Mouse (Mus musculus): ENCODE measurements around the gene Sumf1.

Gene Sumf1

GRCm38 (mm10) chr6:108184847-108185684 is at the start of gene Sumf1:
Gene Sumf1 (minus strand): TSS chr6:108185582.
- peak; percentile 97 for DNase-seq (ENCODE audit: low read depth)

GRCm38 (mm10) chr6:108234536-108234935 is 49.2 kb upstream of the Sumf1 start:
- peak; percentile 51 for DNase-seq (ENCODE audit: low read depth)

- DNase-seq (ENCODE audit: low read depth), result no peak
These were observed 47.7 kb upstream of the Sumf1 start for GRCm38 (mm10) chr6:108233070-108233469.

GRCm38 (mm10) chr6:108231892-108232710 is 46.7 kb upstream of the Sumf1 start:
- no peak for DNase-seq (ENCODE audit: low read depth)

DNA sequence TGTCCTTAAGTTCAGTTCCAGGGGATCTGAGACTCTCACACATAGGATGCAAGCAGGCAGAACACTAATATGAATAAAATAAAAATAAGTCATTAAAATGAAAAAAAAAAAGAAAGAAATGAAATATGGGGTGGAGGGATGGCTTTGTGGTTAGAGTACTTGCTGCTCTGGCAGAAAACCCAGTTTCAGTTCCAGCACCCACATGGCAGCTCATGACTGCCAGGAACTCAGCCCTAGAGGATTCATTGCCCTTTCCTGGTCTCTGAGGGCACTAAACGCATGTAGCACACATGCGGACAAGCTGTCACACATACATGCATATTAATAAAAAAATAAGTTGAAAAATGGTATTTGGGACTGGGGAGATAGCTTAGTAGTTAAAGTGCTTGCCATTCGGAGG is 45.2 kb upstream of the Sumf1 start:
- no peak for DNase-seq (ENCODE audit: low read depth)

DNA sequence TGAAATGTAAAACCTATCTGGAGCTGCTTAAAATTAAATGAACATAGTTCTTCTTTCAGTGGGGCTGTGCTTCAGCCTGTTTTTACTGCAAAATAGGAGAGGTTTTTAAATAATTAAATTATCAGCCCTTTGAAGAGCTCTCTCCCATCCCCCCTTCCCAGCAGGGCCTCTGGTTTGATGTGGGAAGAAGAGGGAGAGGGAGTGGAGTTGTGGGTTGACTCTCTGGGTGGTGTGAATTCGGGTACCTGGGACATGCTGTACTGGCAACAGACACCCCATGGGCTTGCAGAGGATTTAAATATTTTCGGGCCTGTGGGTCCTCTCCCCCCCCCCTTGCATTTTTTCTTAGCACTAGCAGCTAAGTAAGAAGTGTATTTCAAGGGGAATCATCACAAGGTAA is 43.2 kb upstream of the Sumf1 start:
- no peak for DNase-seq (ENCODE audit: low read depth)

DNA sequence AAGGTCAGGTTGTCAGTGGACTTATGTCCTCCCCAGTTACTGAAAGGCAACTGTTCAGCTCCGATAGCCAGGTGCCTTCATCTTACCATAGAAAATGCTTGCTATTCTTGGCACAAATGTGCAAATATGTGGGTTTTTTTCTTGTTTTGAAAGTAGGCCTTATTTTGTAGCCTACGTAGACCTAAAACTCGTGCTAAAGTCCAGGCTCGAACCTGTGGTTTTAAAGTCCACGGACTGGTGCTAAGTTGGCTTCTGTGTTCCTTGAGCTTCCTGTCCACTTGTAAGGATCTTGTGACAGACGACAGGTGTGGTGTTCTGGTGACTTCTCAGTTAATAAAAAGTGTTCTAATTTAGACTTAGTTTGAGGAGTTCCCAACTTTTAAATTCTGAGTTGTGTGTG is 42.7 kb upstream of the Sumf1 start:
- no peak for DNase-seq (ENCODE audit: low read depth)

- DNase-seq (ENCODE audit: low read depth), result no peak
These were observed 42.1 kb upstream of the Sumf1 start for GRCm38 (mm10) chr6:108227461-108227860.

DNA sequence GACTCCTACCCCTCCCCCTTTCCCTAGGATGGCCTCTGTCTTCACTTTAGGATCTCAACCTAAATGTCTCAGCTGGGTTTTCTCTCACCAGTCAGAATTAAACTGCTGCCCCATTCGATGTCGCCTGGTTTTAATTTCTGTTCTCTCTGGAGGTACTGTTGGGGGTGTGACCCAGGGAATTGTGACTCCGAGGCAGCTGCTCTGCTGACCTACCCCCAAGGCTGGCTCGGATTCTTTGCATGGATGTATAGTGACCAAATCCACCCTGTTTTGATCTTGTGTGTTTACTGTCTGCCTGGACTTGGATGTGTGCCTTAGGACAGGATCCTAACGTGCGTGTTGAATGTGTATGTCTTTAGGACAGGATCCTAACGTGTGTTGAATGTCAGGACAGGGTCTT is 40.8 kb upstream of the Sumf1 start:
- no peak for DNase-seq (ENCODE audit: low read depth)

DNA sequence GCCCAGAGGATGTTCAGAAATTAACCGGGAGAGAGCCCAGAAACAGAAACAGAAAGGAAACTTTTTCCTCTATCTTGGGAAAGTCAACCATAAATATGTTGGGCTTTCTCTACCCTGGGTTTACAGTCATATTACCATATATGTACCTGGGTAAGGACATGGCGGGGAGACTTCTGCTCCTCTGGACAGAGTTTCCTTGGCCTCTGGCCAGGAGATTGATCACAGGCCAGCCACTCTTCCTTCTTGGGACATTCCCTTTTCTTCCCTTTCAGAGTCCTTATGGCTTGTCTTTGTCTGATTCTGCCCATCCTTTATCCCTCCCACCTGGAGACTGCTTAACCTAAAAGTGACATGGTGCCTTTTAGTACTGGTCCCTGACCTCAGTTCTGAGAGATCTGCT is 39.6 kb upstream of the Sumf1 start:
- DNase-seq (ENCODE audit: low read depth), result no peak

DNA sequence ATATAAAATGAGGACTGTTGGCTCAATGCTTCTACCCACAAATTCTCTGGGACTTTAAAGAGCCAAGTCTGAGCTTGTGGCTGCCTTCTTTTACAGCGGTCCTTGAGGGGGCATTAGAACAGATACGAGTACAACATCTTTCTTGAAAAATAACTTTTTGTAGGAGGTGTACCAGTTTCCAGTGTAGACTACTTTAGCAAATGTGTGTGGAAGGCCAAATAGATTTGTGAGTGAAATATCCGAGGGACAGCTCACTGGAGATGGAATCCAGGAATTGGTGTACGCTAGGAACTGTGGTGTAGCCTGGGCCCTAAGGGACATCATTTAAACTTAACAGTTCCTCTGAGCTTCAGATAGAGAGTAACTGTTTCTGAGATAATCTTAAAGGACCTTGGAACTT is 39.0 kb upstream of the Sumf1 start:
- DNase-seq (ENCODE audit: low read depth), result no peak

- DNase-seq (ENCODE audit: low read depth), result no peak
These were observed 37.5 kb upstream of the Sumf1 start for GRCm38 (mm10) chr6:108222875-108223274.

DNA sequence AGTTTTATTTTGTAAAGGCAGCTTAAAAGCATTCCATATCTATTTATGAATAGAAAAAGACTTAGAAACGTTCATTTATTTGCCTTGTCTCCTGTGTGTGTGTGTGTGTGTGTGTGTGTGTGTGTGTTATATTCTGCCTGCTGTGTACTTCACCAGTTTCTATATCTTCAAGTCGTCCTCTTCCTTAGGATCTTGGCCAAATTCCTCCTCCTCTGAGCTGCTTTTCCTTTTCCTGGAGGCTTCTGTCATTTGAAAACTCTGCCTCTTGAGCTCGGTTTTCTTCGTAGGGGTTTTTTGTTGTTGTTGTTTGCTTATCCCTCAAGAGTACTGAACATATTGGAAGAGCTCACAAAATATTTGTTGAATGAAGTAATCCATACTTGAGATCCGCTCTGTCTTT is 37.1 kb upstream of the Sumf1 start:
- DNase-seq (ENCODE audit: low read depth), result no peak

GRCm38 (mm10) chr6:108217987-108218386 is 32.6 kb upstream of the Sumf1 start:
- DNase-seq (ENCODE audit: low read depth), result no peak

GRCm38 (mm10) chr6:108216832-108217231 is 31.4 kb upstream of the Sumf1 start:
- DNase-seq (ENCODE audit: low read depth), result no peak

DNA sequence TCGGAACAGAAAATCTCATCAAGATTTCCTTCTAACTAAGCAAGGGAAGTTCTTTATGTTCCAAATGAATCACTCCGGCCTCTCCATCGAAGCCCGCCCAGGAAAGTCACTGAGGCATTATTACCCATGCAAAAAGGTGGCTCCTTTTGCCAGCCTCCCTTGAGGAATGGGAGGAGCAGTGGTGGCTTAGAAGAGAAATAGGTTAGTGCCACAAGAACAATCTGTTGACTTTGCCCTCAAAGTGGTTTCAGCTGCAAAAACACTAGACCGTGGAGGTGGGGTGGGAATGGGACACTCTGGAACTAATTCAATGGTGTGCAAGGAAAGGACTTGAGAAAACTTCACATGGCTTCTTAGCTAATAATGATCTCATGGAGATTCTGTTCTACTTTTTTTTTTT is 30.7 kb upstream of the Sumf1 start:
- DNase-seq (ENCODE audit: low read depth), result no peak

DNA sequence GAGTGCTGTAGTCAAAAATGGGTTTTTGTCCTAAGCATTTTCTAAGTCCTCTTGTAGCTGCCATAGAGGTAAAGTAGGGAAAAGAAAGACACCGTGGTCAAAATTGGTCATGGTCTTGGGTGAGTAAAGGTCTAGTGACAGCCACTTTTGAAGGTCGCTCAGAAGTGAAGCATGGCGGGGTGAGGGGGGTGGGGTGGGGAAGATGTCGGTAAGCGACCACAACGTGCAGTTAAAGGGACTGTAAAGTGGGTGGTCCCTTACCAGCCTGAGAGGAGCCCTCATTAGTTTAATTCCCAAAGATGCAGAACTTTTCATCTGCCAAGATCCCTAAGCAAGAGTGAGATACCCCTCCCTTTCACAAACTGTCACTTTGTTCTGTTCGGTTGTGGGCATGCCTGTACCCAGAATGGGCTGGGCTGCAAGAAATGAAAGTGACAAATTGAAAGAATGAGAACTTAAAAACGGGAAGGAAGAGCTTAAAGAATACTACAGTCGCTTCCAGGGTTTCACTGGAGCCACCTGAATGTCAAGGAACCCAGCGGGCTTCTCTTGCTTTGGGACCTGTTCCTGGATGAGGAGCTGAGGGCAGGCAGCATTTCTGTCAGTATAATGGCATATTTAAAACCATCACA is 29.0 kb upstream of the Sumf1 start:
- no peak for DNase-seq (ENCODE audit: low read depth)

DNA sequence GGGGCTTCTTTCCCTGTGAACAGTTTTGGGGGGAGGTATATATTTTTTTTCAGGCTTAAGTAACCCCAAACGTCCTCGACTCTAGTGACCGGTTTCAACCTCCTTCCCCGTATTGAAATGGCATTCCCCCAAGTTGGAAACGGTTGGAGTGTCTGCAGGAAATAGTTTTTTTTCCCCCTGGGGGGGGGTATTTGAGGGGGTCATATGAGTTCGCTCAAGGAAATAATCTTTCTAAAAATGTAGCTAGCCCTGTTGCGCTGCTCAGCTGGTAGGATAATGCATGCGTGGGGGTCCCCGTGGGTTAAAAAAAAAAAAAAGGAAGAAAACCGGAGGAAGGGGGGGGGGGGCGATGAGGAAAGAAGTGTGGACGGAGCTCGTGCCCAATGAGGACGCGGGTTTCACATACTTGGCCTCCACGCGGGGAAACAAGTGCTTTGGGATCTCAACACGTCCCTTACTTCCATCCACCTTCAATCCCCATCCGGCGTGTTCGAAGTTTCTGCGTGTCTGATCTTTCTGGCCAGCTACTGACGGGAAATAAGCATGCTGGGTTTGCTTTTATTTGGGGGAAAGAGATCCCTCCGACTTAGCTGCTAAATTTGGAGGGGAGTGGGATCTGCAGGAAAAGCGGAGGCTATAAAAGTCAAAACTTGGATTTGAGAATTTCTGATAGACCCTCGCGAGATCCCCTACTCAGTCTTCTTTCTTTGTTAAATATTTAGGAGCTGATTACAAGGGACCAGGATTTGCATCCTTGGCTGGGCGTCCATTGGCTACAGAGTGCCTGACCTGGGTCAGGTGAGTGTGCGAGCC is 28.3 kb upstream of the Sumf1 start:
- DNase-seq (ENCODE audit: low read depth), result peak; percentile 50

DNA sequence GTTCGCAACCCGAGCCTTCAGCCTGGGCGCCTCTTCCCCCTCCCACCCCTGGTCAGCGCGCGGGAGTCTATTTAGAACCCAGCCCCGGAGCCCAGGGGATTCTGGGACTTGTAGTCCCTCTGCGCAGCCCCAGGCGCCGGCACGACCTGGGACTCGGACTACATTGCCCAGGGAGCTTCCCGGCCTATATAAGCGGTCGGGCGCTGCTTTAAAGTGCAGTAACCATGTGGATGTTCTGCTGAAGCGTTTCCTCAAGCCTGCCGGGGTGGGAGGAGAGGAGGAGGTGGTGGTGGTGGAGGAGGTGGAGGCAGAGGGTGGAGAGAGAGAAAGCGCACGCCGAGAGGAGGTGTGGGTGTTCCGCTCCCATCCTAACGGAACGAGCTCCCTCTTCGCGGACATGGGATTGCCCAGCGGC is 27.5 kb upstream of the Sumf1 start, which contains the start of gene Itpr1:
Gene Itpr1, plus strand, starts transcription at position 216 of the 415 bp plus-strand sequence.
- DNase-seq (ENCODE audit: low read depth), result peak; percentile 99

GRCm38 (mm10) chr6:108211896-108212880 is 26.8 kb upstream of the Sumf1 start:
- DNase-seq (ENCODE audit: low read depth), result peak; percentile 55
